ENCODE assay signal across 8 mouse cellular contexts in genomic region chr7:141443828-141444237, GRCm38 (mm10). TPM values are rescaled to one million over a fixed set of nuclear protein-coding genes. Genes with fewer than 3 reads are reported as not detected.
A peak's percentile ranks its signal among the peaks of the same experiment; 100 is the strongest.
DNase-seq lines count a peak whose midpoint lies in the region; ATAC-seq and TF ChIP-seq lines count a peak whose summit lies in the region.

Pidd1 (minus strand) TSS chr7:141444025.

- H3K36me3 ChIP-seq in MEL (ENCODE audit: control insufficient read depth in 1 of 2, insufficient read depth in 2 of 2, low read length in 2 of 2) (peaks cover 8 to 18% of the 10 kb centered on the region in 2 experiments), macrophage (ENCODE audit: inconsistent target) (no peaks in the 10 kb centered on the region)
- H3K36me3 ChIP-seq in heart, embryonic 11.5 days (ENCODE audit: control insufficient read depth, insufficient read depth, low read length), result peaks cover 9% of the 10 kb centered on the region; the same call in 1 of the 2 replicates
- peaks cover 7% of the 10 kb centered on the region; the same call in 1 of the 2 replicates for H3K36me3 ChIP-seq in kidney, postnatal 0 days (ENCODE audit: insufficient read depth, low read length)
- peaks cover 13% of the 10 kb centered on the region; the same call in 1 of the 2 replicates for H3K36me3 ChIP-seq in stomach, embryonic 14.5 days (ENCODE audit: control insufficient read depth, insufficient read depth, low read length)

- H3K27me3 ChIP-seq in MEL (ENCODE audit: control insufficient read depth in 1 of 2, insufficient read depth in 2 of 2, low read length in 2 of 2), result no peaks in the 10 kb centered on the region
- no peaks in the 10 kb centered on the region for H3K27me3 ChIP-seq in heart, embryonic 11.5 days (ENCODE audit: control insufficient read depth, insufficient read depth, low read length)
- no peaks in the 10 kb centered on the region for H3K27me3 ChIP-seq in kidney, postnatal 0 days (ENCODE audit: insufficient read depth, low read length)
- H3K27me3 ChIP-seq in stomach, embryonic 14.5 days (ENCODE audit: control insufficient read depth, insufficient read depth, low read length), result no peaks in the 10 kb centered on the region

- WGBS in heart, embryonic 11.5 days (ENCODE audit: insufficient replicate concordance), result under 1% methylated on average over 25 of the region's 25 CpGs
- 0% methylated on average over 25 of the region's 25 CpGs for WGBS in kidney, postnatal 0 days
- WGBS in macrophage (ENCODE audit: missing documents), result 1% methylated on average over 25 of the region's 25 CpGs
- WGBS in stomach, embryonic 14.5 days, result under 1% methylated on average over 25 of the region's 25 CpGs

- H3K4me1 ChIP-seq in MEL (ENCODE audit: control insufficient read depth in 1 of 2, insufficient read depth in 2 of 2, low read length in 2 of 2), result peaks cover 0 to 19% of the 10 kb centered on the region in 2 experiments; a peak in 2 of 4 replicates
- peaks cover 33% of the 10 kb centered on the region for H3K4me1 ChIP-seq in heart, embryonic 11.5 days (ENCODE audit: control insufficient read depth, insufficient read depth, low read length)
- H3K4me1 ChIP-seq in kidney, postnatal 0 days (replicated peaks; ENCODE audit: insufficient read depth, low read length), result peaks cover 22% of the 10 kb centered on the region; the same call in 1 of the 2 replicates
- H3K4me1 ChIP-seq in stomach, embryonic 14.5 days (ENCODE audit: control insufficient read depth, insufficient read depth, low read length), result peaks cover 25% of the 10 kb centered on the region

- no peak for TF ChIP-seq RAD21 in MEL (IDR thresholded peaks at IDR 0.05; ENCODE audit: low read depth, low read length)

- H3K9ac ChIP-seq in MEL (ENCODE audit: control insufficient read depth, low read depth, low read length, poor library complexity, severe bottlenecking), result peak within 1 kb of the TSS; percentile 88
- H3K9ac ChIP-seq in heart, embryonic 11.5 days (ENCODE audit: low read depth, low read length), result peak within 1 kb of the TSS; percentile 77
- peak within 1 kb of the TSS; percentile 61 for H3K9ac ChIP-seq in kidney, postnatal 0 days (ENCODE audit: low read depth, low read length)
- peak within 1 kb of the TSS; percentile 60 for H3K9ac ChIP-seq in stomach, embryonic 14.5 days (replicated peaks; ENCODE audit: low read depth, low read length)

- DNase-seq in 416B (ENCODE audit: low read depth) (peak; percentile 83), MEL (ENCODE audit: low read depth, low spot score) (peak; percentile 91)
- DNase-seq in kidney, postnatal 0 days (ENCODE audit: low spot score), result peak; percentile 93
- no peak for DNase-seq in right cerebral cortex, adult 2 months (ENCODE audit: low spot score in 2 of 2)

- H3K79me2 ChIP-seq in MEL (ENCODE audit: control insufficient read depth, insufficient read depth, low read length, poor library complexity) (peaks cover 36% of the 10 kb centered on the region), macrophage (ENCODE audit: inconsistent target) (peaks cover 23% of the 10 kb centered on the region)

- TF ChIP-seq EP300 in MEL (IDR thresholded peaks at IDR 0.05; ENCODE audit: low read depth in 1 of 2, low read length in 2 of 2), result no peak

- peak within 1 kb of the TSS; percentile 84 for H3K27ac ChIP-seq in MEL (ENCODE audit: control insufficient read depth, low read depth, low read length)
- peak within 1 kb of the TSS; percentile 47; the same call in 1 of the 2 replicates for H3K27ac ChIP-seq in heart, embryonic 11.5 days (ENCODE audit: low read depth, low read length)
- peak within 1 kb of the TSS; percentile 27 for H3K27ac ChIP-seq in kidney, postnatal 0 days
- H3K27ac ChIP-seq in macrophage, result peak within 1 kb of the TSS; percentile 54
- H3K27ac ChIP-seq in stomach, embryonic 14.5 days (ENCODE audit: low read length), result peak within 1 kb of the TSS; percentile 63; the same call in 1 of the 2 replicates

- peak within 1 kb of the TSS; percentile 99 for H3K4me2 ChIP-seq in heart, embryonic 11.5 days
- peak within 1 kb of the TSS; percentile 88 for H3K4me2 ChIP-seq in kidney, postnatal 0 days (ENCODE audit: low read length)
- H3K4me2 ChIP-seq in stomach, embryonic 14.5 days (replicated peaks; ENCODE audit: low read depth, low read length), result peak within 1 kb of the TSS; percentile 65

- ATAC-seq in common myeloid progenitor, adult 5-6 weeks (replicated peaks; ENCODE audit: low read depth, poor library complexity, severe bottlenecking), result peak; percentile 48
- peak; percentile 44; the same call in 1 of the 2 replicates for ATAC-seq in heart, embryonic 11.5 days (replicated peaks; ENCODE audit: insufficient number of reproducible peaks, low FRiP score, low TSS enrichment)
- ATAC-seq in kidney, postnatal 0 days (replicated peaks; ENCODE audit: low FRiP score, low read depth), result peak; percentile 30; the same call in 1 of the 2 replicates
- peak; percentile 64; the same call in 1 of the 2 replicates for ATAC-seq in stomach, embryonic 14.5 days (ENCODE audit: insufficient number of reproducible peaks, insufficient read depth, low FRiP score, low read depth)

- TF ChIP-seq POLR2A in MEL (IDR thresholded peaks at IDR 0.05; ENCODE audit: control insufficient read depth in 1 of 2, insufficient read depth in 1 of 2, low read depth in 1 of 2, low read length in 2 of 2, poor library complexity in 1 of 2), result peak; percentile 66 to 91; a peak in 3 of 4 replicates

- H3K9me3 ChIP-seq in MEL (replicated peaks; ENCODE audit: insufficient read depth, low read length), result no peaks in the 10 kb centered on the region
- H3K9me3 ChIP-seq in heart, embryonic 11.5 days (replicated peaks; ENCODE audit: control insufficient read depth, low read length), result no peaks in the 10 kb centered on the region
- H3K9me3 ChIP-seq in kidney, postnatal 0 days (replicated peaks; ENCODE audit: low read length), result no peaks in the 10 kb centered on the region
- H3K9me3 ChIP-seq in stomach, embryonic 14.5 days (ENCODE audit: control insufficient read depth, low read depth, low read length), result no peaks in the 10 kb centered on the region

- TF ChIP-seq CTCF in MEL (IDR thresholded peaks at IDR 0.05 in 2 of 3, conservative IDR thresholded peaks at IDR 0.05 in 1 of 3; ENCODE audit: control insufficient read depth in 1 of 3, insufficient read depth in 1 of 3, low read depth in 2 of 3, low read length in 3 of 3, poor library complexity in 1 of 3, severe bottlenecking in 1 of 3), result no peak
- no peak for TF ChIP-seq CTCF in kidney, postnatal 0 days (IDR thresholded peaks at IDR 0.05; ENCODE audit: low read depth)

- H3K4me3 ChIP-seq in MEL (ENCODE audit: control insufficient read depth in 1 of 2, insufficient read depth in 1 of 2, low read depth in 2 of 2, low read length in 2 of 2) (peak within 1 kb of the TSS; percentile 62 to 85), macrophage (ENCODE audit: inconsistent target) (peak within 1 kb of the TSS; percentile 60)
- H3K4me3 ChIP-seq in heart, embryonic 11.5 days (ENCODE audit: low read depth, low read length), result peak within 1 kb of the TSS; percentile 48
- H3K4me3 ChIP-seq in kidney, postnatal 0 days (replicated peaks; ENCODE audit: low read depth, low read length), result peak within 1 kb of the TSS; percentile 44
- peak within 1 kb of the TSS; percentile 42 for H3K4me3 ChIP-seq in stomach, embryonic 14.5 days (ENCODE audit: low read depth, low read length)

TF ChIP-seq in MEL, 35 proteins besides CTCF, POLR2A, EP300 and RAD21 (continues in another document):
- TF ChIP-seq POLR2AphosphoS2 (IDR thresholded peaks at IDR 0.05; ENCODE audit: low read length) (peak; percentile 81), UBTF (IDR thresholded peaks at IDR 0.05; ENCODE audit: borderline replicate concordance, insufficient read depth, low read depth, low read length) (no peak), SMC3 (IDR thresholded peaks at IDR 0.05; ENCODE audit: low read depth, low read length) (no peak), CHD2 (IDR thresholded peaks at IDR 0.05; ENCODE audit: low read length) (no peak), ETS1 (IDR thresholded peaks at IDR 0.05; ENCODE audit: low read depth, low read length) (no peak), ZC3H11A (IDR thresholded peaks at IDR 0.05; ENCODE audit: low read depth, low read length) (no peak), TBP (IDR thresholded peaks at IDR 0.05; ENCODE audit: low read depth, low read length) (peak; percentile 77), GATA1 (IDR thresholded peaks at IDR 0.05; ENCODE audit: low read depth, low read length) (no peak), MEF2A (IDR thresholded peaks at IDR 0.05; ENCODE audit: extremely low read depth, insufficient replicate concordance, low read depth, low read length, poor library complexity, severe bottlenecking) (no peak), POLR2AphosphoS5 (IDR thresholded peaks at IDR 0.05; ENCODE audit: borderline replicate concordance, low read depth, low read length) (no peak), USF1 (IDR thresholded peaks at IDR 0.05; ENCODE audit: low read depth, low read length) (no peak), HCFC1 (IDR thresholded peaks at IDR 0.05; ENCODE audit: low read depth, low read length) (peak; percentile 76), TCF12 (IDR thresholded peaks at IDR 0.05; ENCODE audit: low read depth, low read length) (peak; percentile 63), ELF1 (IDR thresholded peaks at IDR 0.05; ENCODE audit: low read depth, low read length) (peak; percentile 90), NELFE (IDR thresholded peaks at IDR 0.05; ENCODE audit: low read depth, low read length) (peak; percentile 79), TAL1 (IDR thresholded peaks at IDR 0.05; ENCODE audit: low read length) (no peak), BHLHE40 (IDR thresholded peaks at IDR 0.05; ENCODE audit: borderline replicate concordance, low read depth, low read length) (no peak), ZNF384 (IDR thresholded peaks at IDR 0.05; ENCODE audit: low read depth, low read length) (no peak), ZMIZ1 (IDR thresholded peaks at IDR 0.05; ENCODE audit: low read depth, low read length) (0 out of 2 replicates have a peak, but pooled peaks have one; percentile 41)

RNA-seq across cellular contexts. Expression of gene Pidd1, which starts in this region (rescaled TPM):
- total RNA-seq in MEL (2012; rRNA removed), result 5.0 and 6.4 TPM in 2 replicates
- polyA plus RNA-seq in MEL (2012; ENCODE audit: insufficient read depth in 1 of 2, insufficient read length in 2 of 2, low read depth in 1 of 2, low replicate concordance in 2 of 2, missing spikeins in 1 of 2) (10 to 100 TPM in 1 of 2 experiments, not detected in 1; 27.2 TPM), macrophage (2018) (1.5 to 4.4 TPM (median 1.7 TPM) in 3 replicates)
- total RNA-seq in common myeloid progenitor, adult 5-6 weeks (2017), result 8.3 and 14.3 TPM in 2 replicates
- polyA plus RNA-seq in heart, embryonic 11.5 days (2014; fragmentation: Nextera tagmentation; extraction: Ambion mirVana), result 9.5 and 9.6 TPM in 2 replicates
- 3.6 and 5.1 TPM in 2 replicates for polyA plus RNA-seq in kidney, postnatal 0 days (2015; fragmentation: Nextera tagmentation; extraction: Ambion mirVana)
- total RNA-seq in macrophage (2018; cell fraction: chromatin; rRNA removed), result 10 to 100 TPM in 10 of 26 experiments, 1 to 10 TPM in 15, under 1 TPM in 1; 0.95 to 19.7 (median 7.7) TPM
- 1 to 10 TPM in 18 of 26 experiments, under 1 TPM in 8; 0.53 to 2.6 (median 1.2) TPM for total RNA-seq in macrophage (2018; cell fraction: cytosol; rRNA removed)
- 10 to 100 TPM in 4 of 26 experiments, 1 to 10 TPM in 22; 1.3 to 35.6 (median 5.7) TPM for total RNA-seq in macrophage (2018; cell fraction: nucleus; rRNA removed)
- polyA plus RNA-seq in stomach, embryonic 14.5 days (2014; fragmentation: Nextera tagmentation; extraction: Ambion mirVana), result 8.5 and 10.1 TPM in 2 replicates

Comparison
In these comparisons a context has a peak if more than half of its experiments do, and no peak if none do; other contexts are left out.
1. DNase-seq: peak in 416B (single experiment), MEL (single experiment) and kidney, postnatal 0 days (single experiment); none in right cerebral cortex, adult 2 months (0 of 2).
2. H3K27ac ChIP-seq: peak in every context shown above with its lines; median percentile 84 in MEL; 63 in stomach, embryonic 14.5 days; 54 in macrophage; 47 in heart, embryonic 11.5 days; 27 in kidney, postnatal 0 days.
3. Peak in every context shown above with its lines, with median percentiles within 50 percentile points of each other: H3K4me3 ChIP-seq, H3K9ac ChIP-seq, ATAC-seq and H3K4me2 ChIP-seq.